Mouse (Mus musculus): ENCODE measurements around the gene Ptpn1.

- no peak for TF ChIP-seq CTCF (conservative IDR thresholded peaks at IDR 0.05; ENCODE audit: low read length)
- TF ChIP-seq NANOG (IDR thresholded peaks at IDR 0.05; ENCODE audit: borderline replicate concordance, low read length): no peak
- TF ChIP-seq POU5F1 (IDR thresholded peaks at IDR 0.05; ENCODE audit: borderline replicate concordance, low read length): no peak
Measured at GRCm38 (mm10) chr2:167965911-167966310, 34.1 kb downstream of the Ptpn1 start.

Data from E14TG2a.4 (cell line).